Mouse (Mus musculus) intestine, embryonic 15.5 days (tissue): Measurements from ENCODE around the gene Brd4. TPM values are rescaled to one million over a fixed set of nuclear protein-coding genes. Genes with fewer than 3 reads are reported as not detected.
A peak's percentile ranks its signal among the peaks of the same experiment; 100 is the strongest.

Experiments used
- ATAC-seq: fragments of 200-750 bp; cut with Nextera tagmentation; 2 replicates; pipeline ENCODE4 v1.8.0; 2017; ENCODE audit warnings: moderate TSS enrichment, moderate library complexity
- H3K27ac ChIP-seq: fragments of 300-500 bp; sonication (generic); 2 replicates; pipeline ENCODE4 v1.5.1; 2015; ENCODE audit warnings: mild to moderate bottlenecking, inconsistent platforms
- H3K27me3 ChIP-seq: fragments of 300-500 bp; sonication (generic); replicated peaks from 2 replicates; pipeline ENCODE4 v1.6.1; 2015; ENCODE audit warnings: inconsistent platforms
- H3K36me3 ChIP-seq: fragments of 300-500 bp; sonication (generic); 2 replicates; pipeline ENCODE4 v1.6.1; 2015; ENCODE audit warnings: inconsistent platforms
- H3K4me1 ChIP-seq: fragments of 300-500 bp; sonication (generic); replicated peaks from 2 replicates; pipeline ENCODE4 v1.6.1; 2015; ENCODE audit warnings: inconsistent platforms
- H3K4me2 ChIP-seq: fragments of 300-500 bp; sonication (generic); replicated peaks from 2 replicates; pipeline ENCODE4 v1.6.1; 2015; ENCODE audit warnings: mild to moderate bottlenecking, inconsistent platforms
- H3K4me3 ChIP-seq: fragments of 300-500 bp; sonication (generic); replicated peaks from 2 replicates; pipeline ENCODE4 v1.5.1; 2015; ENCODE audit warnings: inconsistent platforms
- H3K9ac ChIP-seq: fragments of 300-500 bp; sonication (generic); 2 replicates; pipeline ENCODE4 v1.6.1; 2015; ENCODE audit warnings: inconsistent platforms
- H3K9me3 ChIP-seq: fragments of 300-500 bp; sonication (generic); 2 replicates; pipeline ENCODE4 v1.6.1; 2016; ENCODE audit warnings: inconsistent platforms
- WGBS: fragments of 180-500 bp; shearing (Covaris S2); methylation state at CpG from one replicate; pipeline ENCODE4 v1.1.7; 2015; 5-methylcytosine and 5-hydroxymethylcytosine counted together
- polyA plus RNA-seq: library from polyadenylated mRNA; unstranded; fragments of >200 nt; fragmentation: Nextera tagmentation; extraction: Ambion mirVana; gene quantifications from 2 replicates; pipeline ENCODE4 v1.2.1, GENCODE M21; 2015

Brd4 gene
- polyA plus RNA-seq, 1 experiment from 2014 or later: 68.1 TPM

- Histone ChIP-seq H3K9me3 (no peaks in the 10 kb centered on the region), H3K4me1 (no peaks in the 10 kb centered on the region), H3K36me3 (peaks cover 84% of the 10 kb centered on the region), H3K9ac (no peak overlapping the region), H3K4me2 (no peak overlapping the region), H3K27ac (no peak overlapping the region), H3K4me3 (no peak overlapping the region), H3K27me3 (no peaks in the 10 kb centered on the region)
- no peak for ATAC-seq
- 96% methylated on average over 8 of the region's 8 CpGs for WGBS
Measured at GRCm38 (mm10) chr17:32312801-32313200, 28.3 kb upstream of the Brd4 start.

GRCm38 (mm10) chr17:32307963-32308362, 23.4 kb upstream of the Brd4 start:
- Histone ChIP-seq H3K9ac (no peak overlapping the region), H3K4me1 (no peaks in the 10 kb centered on the region), H3K4me2 (no peak overlapping the region), H3K4me3 (no peak overlapping the region), H3K27me3 (no peaks in the 10 kb centered on the region), H3K27ac (no peak overlapping the region), H3K36me3 (peaks cover 69% of the 10 kb centered on the region), H3K9me3 (no peaks in the 10 kb centered on the region)
- WGBS: 79% methylated on average over 4 of the region's 4 CpGs
- no peak for ATAC-seq

DNA sequence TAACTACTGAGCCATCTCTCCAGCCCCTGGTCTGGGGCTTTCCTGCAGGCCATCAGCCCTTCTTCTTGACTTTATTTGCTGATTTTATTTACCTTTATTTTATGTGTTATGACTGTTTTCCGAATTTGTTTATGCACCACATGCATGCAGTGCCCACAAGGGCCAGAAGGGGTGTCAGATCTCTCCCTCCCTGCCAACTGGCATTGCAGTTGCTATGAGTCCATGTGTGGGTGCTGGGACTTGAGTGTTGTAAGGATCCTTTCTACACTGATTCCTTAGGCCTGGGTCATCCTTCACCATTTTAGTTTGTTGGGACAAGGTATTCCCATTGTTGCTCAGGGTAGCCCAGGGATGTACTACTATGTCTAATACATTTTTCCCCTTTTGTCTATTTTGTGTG, 13.6 kb upstream of the Brd4 start:
- 85% methylated on average over 1 of the region's 1 CpGs for WGBS
- Histone ChIP-seq H3K36me3 (no peaks in the 10 kb centered on the region), H3K9me3 (no peaks in the 10 kb centered on the region), H3K4me2 (no peak overlapping the region), H3K4me1 (no peaks in the 10 kb centered on the region), H3K27ac (no peak overlapping the region), H3K4me3 (no peak overlapping the region), H3K27me3 (no peaks in the 10 kb centered on the region), H3K9ac (no peak overlapping the region)
- ATAC-seq: no peak

DNA sequence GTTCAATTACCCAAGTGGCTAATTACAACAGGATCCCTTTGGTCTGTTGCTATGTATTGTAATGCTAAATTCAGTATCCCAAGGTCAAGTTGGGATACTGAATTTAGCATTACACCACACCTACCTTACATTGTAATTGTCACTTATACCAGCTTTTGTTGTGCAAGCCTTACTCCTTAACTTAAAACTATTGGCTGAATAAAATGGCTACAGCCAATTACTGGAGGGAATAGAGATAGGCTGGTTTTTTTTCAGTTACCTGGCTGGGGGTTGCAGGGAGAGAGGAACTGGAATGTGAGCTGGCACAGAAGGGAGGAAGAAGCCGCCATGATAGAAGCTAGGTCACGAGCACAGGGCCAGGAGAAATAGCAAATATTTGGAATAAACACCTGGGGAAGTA, 11.4 kb upstream of the Brd4 start:
- no peaks in the 10 kb centered on the region for H3K27me3 ChIP-seq
- H3K4me2 ChIP-seq: no peak overlapping the region
- ATAC-seq: no peak
- no peaks in the 10 kb centered on the region for H3K4me1 ChIP-seq
- no peaks in the 10 kb centered on the region for H3K9me3 ChIP-seq
- 77% methylated on average over 2 of the region's 2 CpGs for WGBS
- no peak overlapping the region for H3K27ac ChIP-seq
- no peaks in the 10 kb centered on the region for H3K36me3 ChIP-seq
- no peak overlapping the region for H3K9ac ChIP-seq
- no peak overlapping the region for H3K4me3 ChIP-seq

- no peaks in the 10 kb centered on the region for H3K4me1 ChIP-seq
- H3K36me3 ChIP-seq: no peaks in the 10 kb centered on the region
- H3K27me3 ChIP-seq: no peaks in the 10 kb centered on the region
- no peak for ATAC-seq
- H3K9me3 ChIP-seq: no peaks in the 10 kb centered on the region
- H3K4me2 ChIP-seq: no peak overlapping the region
- H3K9ac ChIP-seq: no peak overlapping the region
- no peak overlapping the region for H3K4me3 ChIP-seq
- 73% methylated on average over 4 of the region's 4 CpGs for WGBS
- H3K27ac ChIP-seq: no peak overlapping the region
Measured at GRCm38 (mm10) chr17:32295160-32295559, 10.6 kb upstream of the Brd4 start.

DNA sequence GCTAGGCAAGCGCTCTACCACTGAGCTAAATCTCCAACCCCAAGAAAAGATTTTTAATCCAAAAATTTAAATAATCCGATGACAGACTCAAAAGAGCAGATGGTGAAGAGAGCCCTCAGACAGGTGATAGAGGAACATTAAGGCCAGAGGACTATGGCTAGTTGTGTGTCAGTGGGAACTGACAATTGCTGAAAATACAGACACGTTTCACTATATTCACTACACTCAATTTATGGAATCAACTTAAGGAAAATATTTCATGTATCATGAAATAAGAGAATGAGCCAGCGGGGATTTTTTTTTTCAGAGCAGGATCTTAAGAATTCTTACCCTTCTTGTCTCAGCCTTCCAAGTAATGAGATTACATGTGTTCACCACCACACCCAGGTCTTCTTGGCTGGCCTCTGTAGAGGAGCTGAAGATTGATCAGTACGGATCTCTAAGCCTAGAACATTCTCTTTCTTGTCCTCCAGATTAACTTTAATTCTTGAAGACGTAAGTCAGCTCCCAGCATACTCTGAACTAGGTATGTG, 682 bp upstream of the Brd4 start:
- peak overlapping the region; percentile 92 for H3K4me3 ChIP-seq
- no peaks in the 10 kb centered on the region for H3K9me3 ChIP-seq
- H3K4me1 ChIP-seq: peaks cover 11% of the 10 kb centered on the region
- H3K27ac ChIP-seq: peak overlapping the region; percentile 100
- no peaks in the 10 kb centered on the region for H3K27me3 ChIP-seq
- peak overlapping the region; percentile 56 for H3K4me2 ChIP-seq
- no peak for ATAC-seq
- peak overlapping the region; percentile 98 for H3K9ac ChIP-seq
- H3K36me3 ChIP-seq: no peaks in the 10 kb centered on the region
- 34% methylated on average over 6 of the region's 6 CpGs for WGBS

DNA sequence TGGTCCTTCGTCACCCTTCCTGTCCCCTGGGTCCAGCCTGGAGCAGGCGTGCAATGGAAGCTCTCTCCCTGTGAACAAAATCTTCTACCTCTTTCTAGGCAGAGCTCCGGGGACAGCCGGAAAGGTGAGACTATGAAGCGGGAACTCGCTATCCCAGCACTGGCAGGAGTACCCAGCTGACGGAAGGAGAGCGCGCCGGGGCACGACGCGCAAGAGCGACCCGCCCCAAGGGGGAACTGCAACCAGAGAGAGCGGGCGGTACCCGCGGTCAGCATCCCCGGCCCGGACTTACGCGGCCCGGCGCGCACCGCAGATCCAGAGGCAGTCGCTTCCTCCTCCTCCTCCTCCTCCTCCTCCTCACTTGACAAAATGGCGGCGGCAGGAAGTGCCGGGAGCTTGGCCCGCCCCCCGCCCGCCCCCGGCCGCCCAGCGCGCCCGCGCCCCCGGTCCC, 726 bp downstream of the Brd4 start:
- H3K36me3 ChIP-seq: no peaks in the 10 kb centered on the region
- no peaks in the 10 kb centered on the region for H3K9me3 ChIP-seq
- H3K4me3 ChIP-seq: peak overlapping the region; percentile 92
- peaks cover 11% of the 10 kb centered on the region for H3K4me1 ChIP-seq
- under 1% methylated on average over 28 of the region's 41 CpGs for WGBS
- no peaks in the 10 kb centered on the region for H3K27me3 ChIP-seq
- peak overlapping the region; percentile 98 for H3K9ac ChIP-seq
- peak overlapping the region; percentile 75 for H3K4me2 ChIP-seq
- H3K27ac ChIP-seq: peak overlapping the region; percentile 100
- ATAC-seq: peak; percentile 79

DNA sequence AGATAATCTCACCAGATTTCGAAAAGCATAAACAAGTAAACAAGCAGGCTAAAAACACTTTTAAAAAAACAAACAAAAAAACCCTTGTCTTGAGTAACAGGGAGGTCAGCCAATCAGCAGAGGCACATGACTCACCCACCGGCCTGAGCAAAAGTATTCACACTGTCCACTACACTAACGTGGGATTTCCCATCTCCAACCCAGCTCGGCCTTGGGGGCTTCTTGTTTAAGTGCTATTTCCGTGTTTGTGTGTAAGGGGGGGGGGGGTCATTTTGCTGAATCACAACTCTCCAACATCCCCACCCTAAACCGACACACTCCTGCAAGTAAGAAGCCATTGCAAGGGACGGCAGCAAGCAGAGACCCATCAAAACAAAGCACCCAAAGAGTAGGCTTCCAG, 1.2 kb downstream of the Brd4 start:
- H3K4me1 ChIP-seq: peaks cover 11% of the 10 kb centered on the region
- peak; percentile 10; the same call in 1 of the 2 replicates for ATAC-seq

DNA sequence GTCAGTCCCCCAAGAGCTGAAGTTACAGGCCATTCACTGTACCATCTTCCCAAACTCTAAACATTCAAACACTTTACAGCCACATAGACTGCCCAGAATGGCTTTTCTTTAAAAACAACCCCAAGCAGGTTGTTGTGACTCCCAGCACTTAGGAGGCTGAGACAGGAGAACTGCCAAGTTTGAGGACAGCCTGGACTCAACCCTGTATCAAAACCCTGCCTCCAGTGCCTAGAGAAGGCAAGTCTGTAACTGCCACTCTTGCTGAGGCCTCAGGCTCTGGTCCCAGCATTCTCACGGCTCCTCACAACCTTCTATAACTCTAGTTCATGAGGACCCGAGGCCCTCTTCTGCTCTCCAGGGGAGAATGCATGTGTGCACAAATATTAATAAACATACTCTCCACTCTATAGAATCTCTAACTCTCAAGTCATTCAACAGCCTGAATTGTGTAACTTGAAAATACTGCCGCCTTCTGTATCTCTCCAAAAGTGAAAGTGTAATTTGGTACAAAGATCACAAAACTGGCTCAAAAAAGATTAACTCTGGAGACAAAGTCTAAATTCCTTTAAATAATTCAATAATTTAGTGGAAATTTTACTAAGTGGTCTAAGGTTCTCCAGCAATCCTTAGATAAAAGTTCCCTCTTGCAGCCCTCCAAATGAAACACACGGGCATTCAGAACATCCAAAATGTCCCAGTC, 2.8 kb downstream of the Brd4 start:
- no peaks in the 10 kb centered on the region for H3K9me3 ChIP-seq
- 58% methylated on average over 4 of the region's 4 CpGs for WGBS
- no peak for ATAC-seq

More for the DNA sequence above, 1.2 kb downstream of the Brd4 start:
- Histone ChIP-seq H3K27ac (peak overlapping the region; percentile 100), H3K9ac (peak overlapping the region; percentile 98), H3K9me3 (no peaks in the 10 kb centered on the region), H3K27me3 (no peaks in the 10 kb centered on the region), H3K4me3 (peak overlapping the region; percentile 92), H3K36me3 (no peaks in the 10 kb centered on the region), H3K4me2 (peak overlapping the region; percentile 75)
- WGBS: 5% methylated on average over 7 of the region's 7 CpGs

DNA sequence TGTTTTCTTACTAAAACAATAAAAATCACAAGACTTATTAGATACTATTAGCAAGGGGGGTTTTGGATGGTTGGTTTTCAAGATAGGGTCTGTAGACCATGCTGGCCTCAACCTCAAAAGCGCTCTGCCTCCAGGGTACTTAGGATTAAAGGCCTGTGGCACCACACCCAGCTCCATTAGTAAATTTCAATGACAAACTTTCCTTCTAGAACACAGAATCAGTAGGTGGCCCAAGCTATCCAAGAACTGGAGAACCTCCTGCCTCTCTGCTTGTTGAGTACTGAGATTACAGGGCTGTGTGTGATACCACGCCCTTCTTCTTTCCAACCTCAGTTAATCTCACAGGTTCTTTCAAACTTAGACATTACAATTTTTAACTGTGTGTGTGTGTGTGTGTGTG, 3.4 kb downstream of the Brd4 start:
- 95% methylated on average over 2 of the region's 2 CpGs for WGBS
- Histone ChIP-seq H3K27me3 (no peaks in the 10 kb centered on the region), H3K9ac (no peak overlapping the region), H3K4me3 (no peak overlapping the region), H3K36me3 (no peaks in the 10 kb centered on the region), H3K4me2 (0 out of 2 replicates have a peak overlapping the region, but pooled peaks have one; percentile 29), H3K4me1 (peaks cover 11% of the 10 kb centered on the region), H3K9me3 (no peaks in the 10 kb centered on the region), H3K27ac (no peak overlapping the region)
- no peak for ATAC-seq

More for the DNA sequence above, 2.8 kb downstream of the Brd4 start:
- Histone ChIP-seq H3K9ac (peak overlapping the region; percentile 10; the same call in 1 of the 2 replicates), H3K4me1 (peaks cover 11% of the 10 kb centered on the region), H3K27me3 (no peaks in the 10 kb centered on the region), H3K4me3 (no peak overlapping the region), H3K4me2 (peak overlapping the region; percentile 29; the same call in 1 of the 2 replicates), H3K27ac (no peak overlapping the region), H3K36me3 (no peaks in the 10 kb centered on the region)

DNA sequence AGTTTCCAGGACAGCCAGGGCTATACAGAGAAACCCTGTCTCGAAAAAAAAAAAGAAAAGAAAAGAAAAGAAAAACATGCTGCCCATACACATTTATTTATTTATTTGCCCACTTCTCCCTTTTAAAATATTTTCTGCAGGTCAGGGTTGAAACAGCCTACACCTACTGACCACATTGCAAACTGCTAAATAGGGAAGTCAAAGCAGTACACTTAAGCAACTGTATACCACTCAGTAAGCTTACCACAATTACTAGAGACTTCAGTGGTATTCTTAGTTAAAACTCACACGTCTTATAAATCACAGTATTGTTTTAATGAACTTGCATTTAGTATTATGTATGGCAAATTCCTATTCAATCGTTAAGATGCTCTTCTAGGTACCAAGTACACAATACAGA, 3.9 kb downstream of the Brd4 start:
- Histone ChIP-seq H3K36me3 (no peaks in the 10 kb centered on the region), H3K4me1 (peaks cover 11% of the 10 kb centered on the region), H3K9me3 (no peaks in the 10 kb centered on the region), H3K4me3 (no peak overlapping the region), H3K4me2 (no peak overlapping the region), H3K9ac (no peak overlapping the region), H3K27me3 (no peaks in the 10 kb centered on the region), H3K27ac (no peak overlapping the region)
- no peak for ATAC-seq
- 81% methylated on average over 3 of the region's 3 CpGs for WGBS

DNA sequence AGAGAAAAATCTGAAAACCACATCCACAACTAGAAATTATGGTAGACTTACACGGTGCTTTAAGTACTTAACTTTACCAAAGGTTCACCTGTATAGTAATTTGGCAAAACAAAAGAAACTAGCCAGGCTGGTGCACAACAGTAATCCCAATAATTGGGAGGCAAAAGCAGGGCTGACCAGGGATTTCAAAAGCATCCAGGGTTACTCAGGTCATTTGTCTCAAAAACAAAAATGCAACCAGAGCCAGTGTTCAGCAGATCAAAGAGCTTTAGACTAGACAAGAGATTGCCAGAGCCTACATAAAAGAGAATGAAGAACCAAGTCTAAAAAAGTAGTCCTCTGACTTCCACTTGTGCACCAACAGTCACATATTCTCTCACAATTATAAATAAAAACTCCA, 7.3 kb downstream of the Brd4 start:
- Histone ChIP-seq H3K4me3 (no peak overlapping the region), H3K27me3 (no peaks in the 10 kb centered on the region), H3K4me2 (no peak overlapping the region), H3K27ac (no peak overlapping the region), H3K9ac (no peak overlapping the region), H3K4me1 (peaks cover 8% of the 10 kb centered on the region), H3K36me3 (no peaks in the 10 kb centered on the region), H3K9me3 (no peaks in the 10 kb centered on the region)
- no peak for ATAC-seq
- WGBS: 93% methylated on average over 1 of the region's 1 CpGs

DNA sequence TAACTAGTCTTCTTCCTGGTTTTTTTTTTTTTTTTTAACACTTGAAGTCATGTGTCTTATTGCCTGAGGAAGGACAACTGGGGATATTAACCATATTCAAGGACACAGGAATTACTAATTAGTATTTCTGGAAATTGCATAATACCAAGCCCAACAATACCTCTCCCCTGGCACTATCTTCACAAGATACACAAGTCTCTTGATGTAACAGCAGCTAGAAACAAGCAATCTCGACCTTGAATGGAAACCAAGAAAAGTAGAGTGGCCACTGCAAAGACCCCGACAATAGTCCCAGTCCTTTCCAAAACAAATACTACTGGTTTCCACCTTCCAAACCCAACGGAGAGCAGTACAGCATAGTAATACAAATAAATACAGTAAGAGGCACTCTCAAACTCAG, 9.0 kb downstream of the Brd4 start:
- no peaks in the 10 kb centered on the region for H3K9me3 ChIP-seq
- H3K4me3 ChIP-seq: no peak overlapping the region
- no peak overlapping the region for H3K9ac ChIP-seq
- H3K36me3 ChIP-seq: no peaks in the 10 kb centered on the region
- H3K27me3 ChIP-seq: no peaks in the 10 kb centered on the region
- no peak for ATAC-seq
- no peak overlapping the region for H3K4me2 ChIP-seq
- no peaks in the 10 kb centered on the region for H3K4me1 ChIP-seq
- no peak overlapping the region for H3K27ac ChIP-seq
- 84% methylated on average over 3 of the region's 3 CpGs for WGBS
